Comparison of ENCODE assay signal across 8 mouse cellular contexts in genomic region chr17:24723881-24724180, GRCm38 (mm10). TPM values are rescaled to one million over a fixed set of nuclear protein-coding genes. Genes with fewer than 3 reads are reported as not detected.
DNase-seq lines count a peak whose midpoint lies in the region; ATAC-seq and TF ChIP-seq lines count a peak whose summit lies in the region.

No protein-coding gene starts in this region.

- peak overlapping the region; percentile 76 for H3K27ac ChIP-seq in lung, embryonic 15.5 days
- H3K27ac ChIP-seq in bone marrow macrophage, adult 2 months (ENCODE audit: insufficient read depth, low read depth, low read length) = peak overlapping the region; percentile 57
- H3K27ac ChIP-seq in forebrain, embryonic 16.5 days (ENCODE audit: low read length) = peak overlapping the region; percentile 26; the same call in 1 of the 2 replicates
- peak overlapping the region; percentile 88 for H3K27ac ChIP-seq in liver, embryonic 15.5 days (replicated peaks)

- peak; percentile 6; the same call in 1 of the 2 replicates for ATAC-seq in lung, embryonic 15.5 days (ENCODE audit: borderline replicate concordance, extremely low read depth, low FRiP score, low TSS enrichment)
- peak; percentile 0; the same call in 1 of the 2 replicates for ATAC-seq in forebrain, embryonic 16.5 days
- peak; percentile 54 for ATAC-seq in liver, embryonic 15.5 days (ENCODE audit: insufficient read depth)

- WGBS in lung, embryonic 15.5 days = 0% methylated on average over 15 of the region's 15 CpGs
- WGBS in forebrain, embryonic 16.5 days = under 1% methylated on average over 15 of the region's 15 CpGs
- WGBS in liver, embryonic 15.5 days (ENCODE audit: insufficient replicate concordance) = under 1% methylated on average over 15 of the region's 15 CpGs

- no peak for TF ChIP-seq CTCF in bone marrow macrophage, adult 2 months (IDR thresholded peaks at IDR 0.05; ENCODE audit: low read depth, low read length)

- H3K27me3 ChIP-seq in lung, embryonic 15.5 days = 0 out of 2 replicates have a peak, but pooled peaks cover 3% of the 10 kb centered on the region
- H3K27me3 ChIP-seq in forebrain, embryonic 16.5 days (replicated peaks; ENCODE audit: control insufficient read depth, insufficient read depth, low read length) = 0 out of 2 replicates have a peak, but pooled peaks cover 2% of the 10 kb centered on the region
- peaks cover 10% of the 10 kb centered on the region; the same call in 1 of the 2 replicates for H3K27me3 ChIP-seq in liver, embryonic 15.5 days

- no peaks in the 10 kb centered on the region for H3K9me3 ChIP-seq in lung, embryonic 15.5 days
- H3K9me3 ChIP-seq in forebrain, embryonic 16.5 days (ENCODE audit: control insufficient read depth, low read length) = no peaks in the 10 kb centered on the region
- no peaks in the 10 kb centered on the region for H3K9me3 ChIP-seq in liver, embryonic 15.5 days (replicated peaks)

- H3K36me3 ChIP-seq in lung, embryonic 15.5 days = peaks cover 16% of the 10 kb centered on the region
- peaks cover 7% of the 10 kb centered on the region for H3K36me3 ChIP-seq in forebrain, embryonic 16.5 days (ENCODE audit: control insufficient read depth, insufficient read depth)
- peaks cover 17% of the 10 kb centered on the region for H3K36me3 ChIP-seq in liver, embryonic 15.5 days (replicated peaks)

- peak overlapping the region; percentile 85 for H3K9ac ChIP-seq in lung, embryonic 15.5 days
- H3K9ac ChIP-seq in forebrain, embryonic 16.5 days (replicated peaks; ENCODE audit: low read depth, low read length) = peak overlapping the region; percentile 83
- peak overlapping the region; percentile 90 for H3K9ac ChIP-seq in liver, embryonic 15.5 days

- no peak for DNase-seq in lung, postnatal 36 days
- no peak for DNase-seq in ovary, postnatal 10 days (ENCODE audit: low spot score)
- no peak for DNase-seq in layer of hippocampus, adult 11-12 months (ENCODE audit: low spot score)
- no peak for DNase-seq in ovary, postnatal 36 days (ENCODE audit: low spot score)

- peak overlapping the region; percentile 84 for H3K4me3 ChIP-seq in lung, embryonic 15.5 days
- H3K4me3 ChIP-seq in bone marrow macrophage, adult 2 months (ENCODE audit: insufficient read depth, low read length) = peak overlapping the region; percentile 78
- peak overlapping the region; percentile 72 for H3K4me3 ChIP-seq in forebrain, embryonic 16.5 days (replicated peaks; ENCODE audit: low read length)
- H3K4me3 ChIP-seq in liver, embryonic 15.5 days (replicated peaks) = peak overlapping the region; percentile 92

- no peak for TF ChIP-seq POLR2A in bone marrow macrophage, adult 2 months (IDR thresholded peaks at IDR 0.05; ENCODE audit: borderline replicate concordance, low read depth, low read length)

- H3K4me1 ChIP-seq in lung, embryonic 15.5 days = peaks cover 30% of the 10 kb centered on the region
- H3K4me1 ChIP-seq in bone marrow macrophage, adult 2 months (ENCODE audit: control insufficient read depth, insufficient read depth, low read length) = peaks cover 5% of the 10 kb centered on the region; the same call in 1 of the 2 replicates
- H3K4me1 ChIP-seq in forebrain, embryonic 16.5 days (replicated peaks; ENCODE audit: control insufficient read depth, insufficient read depth, low read length) = peaks cover 32% of the 10 kb centered on the region
- peaks cover 45% of the 10 kb centered on the region for H3K4me1 ChIP-seq in liver, embryonic 15.5 days (replicated peaks)

- peak overlapping the region; percentile 81 for H3K4me2 ChIP-seq in lung, embryonic 15.5 days
- peak overlapping the region; percentile 78 for H3K4me2 ChIP-seq in forebrain, embryonic 16.5 days (ENCODE audit: low read length)
- peak overlapping the region; percentile 89 for H3K4me2 ChIP-seq in liver, embryonic 15.5 days

RNA-seq across cellular contexts. Expression of gene Ndufb10, which starts 0.4 kb away (rescaled TPM):
- 186 and 193 TPM in 2 replicates for polyA plus RNA-seq in lung, embryonic 15.5 days (2015; fragmentation: Nextera tagmentation; extraction: Ambion mirVana)
- polyA plus RNA-seq in bone marrow macrophage, adult 2 months (2012; ENCODE audit: insufficient read depth, insufficient read length, missing spikeins) = 164 and 191 TPM in 2 replicates
- 220 and 233 TPM in 2 replicates for polyA plus RNA-seq in forebrain, embryonic 16.5 days (2015; fragmentation: Nextera tagmentation; extraction: Ambion mirVana)
- 160 and 162 TPM in 2 replicates for polyA plus RNA-seq in liver, embryonic 15.5 days (2015; fragmentation: Nextera tagmentation; extraction: Ambion mirVana)

RNA-seq across cellular contexts. Expression of gene Rpl3l, which starts 3.8 kb away (rescaled TPM):
- 0.18 TPM in 1 of 2 replicates, not detected in the other for polyA plus RNA-seq in lung, embryonic 15.5 days (2015; fragmentation: Nextera tagmentation; extraction: Ambion mirVana)
- not detected in 2 replicates for polyA plus RNA-seq in bone marrow macrophage, adult 2 months (2012; ENCODE audit: insufficient read depth, insufficient read length, missing spikeins)
- polyA plus RNA-seq in forebrain, embryonic 16.5 days (2015; fragmentation: Nextera tagmentation; extraction: Ambion mirVana) = not detected in 2 replicates
- polyA plus RNA-seq in liver, embryonic 15.5 days (2015; fragmentation: Nextera tagmentation; extraction: Ambion mirVana) = 0.09 and 0.15 TPM in 2 replicates

RNA-seq across cellular contexts. Expression of gene Rps2, which starts 5.9 kb away (rescaled TPM):
- polyA plus RNA-seq in lung, embryonic 15.5 days (2015; fragmentation: Nextera tagmentation; extraction: Ambion mirVana) = 1,576 and 1,662 TPM in 2 replicates
- polyA plus RNA-seq in bone marrow macrophage, adult 2 months (2012; ENCODE audit: insufficient read depth, insufficient read length, missing spikeins) = 685 and 784 TPM in 2 replicates
- 787 and 797 TPM in 2 replicates for polyA plus RNA-seq in forebrain, embryonic 16.5 days (2015; fragmentation: Nextera tagmentation; extraction: Ambion mirVana)
- polyA plus RNA-seq in liver, embryonic 15.5 days (2015; fragmentation: Nextera tagmentation; extraction: Ambion mirVana) = 1,043 and 1,068 TPM in 2 replicates

RNA-seq across cellular contexts. Expression of gene Rnf151, which starts 6.0 kb away (rescaled TPM):
- 0.18 and 0.21 TPM in 2 replicates for polyA plus RNA-seq in lung, embryonic 15.5 days (2015; fragmentation: Nextera tagmentation; extraction: Ambion mirVana)
- not detected in 2 replicates for polyA plus RNA-seq in bone marrow macrophage, adult 2 months (2012; ENCODE audit: insufficient read depth, insufficient read length, missing spikeins)
- polyA plus RNA-seq in forebrain, embryonic 16.5 days (2015; fragmentation: Nextera tagmentation; extraction: Ambion mirVana) = not detected in 2 replicates
- polyA plus RNA-seq in liver, embryonic 15.5 days (2015; fragmentation: Nextera tagmentation; extraction: Ambion mirVana) = not detected in 2 replicates

RNA-seq across cellular contexts. Expression of gene Msrb1, which starts 12.6 kb away (rescaled TPM):
- polyA plus RNA-seq in lung, embryonic 15.5 days (2015; fragmentation: Nextera tagmentation; extraction: Ambion mirVana) = 30.7 and 36.7 TPM in 2 replicates
- polyA plus RNA-seq in bone marrow macrophage, adult 2 months (2012; ENCODE audit: insufficient read depth, insufficient read length, missing spikeins) = 214 and 223 TPM in 2 replicates
- 20.0 and 21.1 TPM in 2 replicates for polyA plus RNA-seq in forebrain, embryonic 16.5 days (2015; fragmentation: Nextera tagmentation; extraction: Ambion mirVana)
- polyA plus RNA-seq in liver, embryonic 15.5 days (2015; fragmentation: Nextera tagmentation; extraction: Ambion mirVana) = 31.1 and 32.9 TPM in 2 replicates

Comparison
In these comparisons a context has a peak if more than half of its experiments do, and no peak if none do; other contexts are left out.
1. ATAC-seq: peak in every context shown above with its lines; median percentile 54 in liver, embryonic 15.5 days; 6 in lung, embryonic 15.5 days; 0 in forebrain, embryonic 16.5 days.
2. H3K27ac ChIP-seq: peak in every context shown above with its lines; median percentile 88 in liver, embryonic 15.5 days; 76 in lung, embryonic 15.5 days; 57 in bone marrow macrophage, adult 2 months; 26 in forebrain, embryonic 16.5 days.